Mouse (Mus musculus): Measurements from ENCODE around the gene Olfr465-ps1. TPM values are rescaled to one million over a fixed set of nuclear protein-coding genes. Genes with fewer than 3 reads are reported as not detected.

The Olfr465-ps1 gene
- total and polyA plus RNA-seq, 3 experiments = not detected

- Histone ChIP-seq H3K4me2 (ENCODE audit: insufficient read depth, low read depth, poor library complexity, severe bottlenecking) (no peak overlapping the region), H3K4me1 (ENCODE audit: control insufficient read depth in 1 of 2, insufficient read depth in 2 of 2) (peaks cover 0 to 6% of the 10 kb centered on the region in 2 experiments; a peak in 1 of 4 replicates), H3K9me3 (replicated peaks; ENCODE audit: low read length) (no peaks in the 10 kb centered on the region), H3K9ac (ENCODE audit: insufficient read depth, low read depth) (no peak overlapping the region), H3K27ac (ENCODE audit: insufficient read depth, low read depth) (no peak overlapping the region), H3K4me3 (replicated peaks in 1 of 3; ENCODE audit: low read depth in 2 of 3, low read length in 2 of 3, poor library complexity in 1 of 3) (no peak overlapping the region), H3K79me2 (replicated peaks; ENCODE audit: control insufficient read depth, extremely low read depth, insufficient read depth, poor library complexity, severe bottlenecking) (peaks cover 3% of the 10 kb centered on the region), H3K36me3 (replicated peaks in 1 of 2; ENCODE audit: control insufficient read depth in 1 of 2, insufficient read depth in 1 of 2, low read length in 1 of 2) (peaks cover 0 to 23% of the 10 kb centered on the region in 2 experiments), H3K27me3 (replicated peaks) (no peaks in the 10 kb centered on the region)
- in situ Hi-C loops (cut with MboI; ENCODE audit: low pct_ligation_motif_present, low pct_unique_long_range_greater_than_20kb, low sequenced_read_pairs) = no loop called here
- no peak for TF ChIP-seq IRF4 (IDR thresholded peaks at IDR 0.05; ENCODE audit: low read depth, low read length)
- no peak for TF ChIP-seq NRF1 (IDR thresholded peaks at IDR 0.05; ENCODE audit: low read depth, low read length)
- no peak for TF ChIP-seq RAD21 (IDR thresholded peaks at IDR 0.05; ENCODE audit: low read depth, low read length)
- TF ChIP-seq ZC3H11A (IDR thresholded peaks at IDR 0.05; ENCODE audit: low read depth, low read length) = no peak
- no peak for TF ChIP-seq SMC3 (IDR thresholded peaks at IDR 0.05; ENCODE audit: low read depth, low read length)
- TF ChIP-seq KAT2A (IDR thresholded peaks at IDR 0.05; ENCODE audit: insufficient replicate concordance, low read length) = no peak
- no peak for DNase-seq (ENCODE audit: extremely low read depth)
- dilution Hi-C loops (cut with MboI; ENCODE audit: extremely low pct_ligation_motif_present, extremely low pct_unique_long_range_greater_than_20kb, low sequenced_read_pairs) = no loop called here
Observed at GRCm38 (mm10) chr13:65097018-65097417, 40.9 kb upstream of the Olfr465-ps1 start.

- H3K27ac ChIP-seq (ENCODE audit: insufficient read depth, low read depth) = no peak overlapping the region
- no peak for DNase-seq (ENCODE audit: extremely low read depth)
- H3K36me3 ChIP-seq (replicated peaks in 1 of 2; ENCODE audit: control insufficient read depth in 1 of 2, insufficient read depth in 1 of 2, low read length in 1 of 2) = peaks cover 0 to 21% of the 10 kb centered on the region in 2 experiments
- no peak overlapping the region for H3K9ac ChIP-seq (ENCODE audit: insufficient read depth, low read depth)
- peaks cover under 1% of the 10 kb centered on the region for H3K9me3 ChIP-seq (replicated peaks; ENCODE audit: low read length)
- H3K4me2 ChIP-seq (ENCODE audit: insufficient read depth, low read depth, poor library complexity, severe bottlenecking) = no peak overlapping the region
- no peak for TF ChIP-seq ZNF384 (IDR thresholded peaks at IDR 0.05; ENCODE audit: low read depth, low read length)
- in situ Hi-C loops (cut with MboI; ENCODE audit: low pct_ligation_motif_present, low pct_unique_long_range_greater_than_20kb, low sequenced_read_pairs) = no loop called here
- H3K4me3 ChIP-seq (replicated peaks in 1 of 3; ENCODE audit: low read depth in 2 of 3, low read length in 2 of 3, poor library complexity in 1 of 3) = no peak overlapping the region
- dilution Hi-C loops (cut with MboI; ENCODE audit: extremely low pct_ligation_motif_present, extremely low pct_unique_long_range_greater_than_20kb, low sequenced_read_pairs) = no loop called here
- H3K79me2 ChIP-seq (replicated peaks; ENCODE audit: control insufficient read depth, extremely low read depth, insufficient read depth, poor library complexity, severe bottlenecking) = peaks cover 8% of the 10 kb centered on the region
- no peaks in the 10 kb centered on the region for H3K27me3 ChIP-seq (replicated peaks)
- H3K4me1 ChIP-seq (ENCODE audit: control insufficient read depth in 1 of 2, insufficient read depth in 2 of 2) = peaks cover 0 to 6% of the 10 kb centered on the region in 2 experiments; a peak in 1 of 4 replicates
Observed at GRCm38 (mm10) chr13:65100678-65101077, 37.2 kb upstream of the Olfr465-ps1 start.

- H3K4me3 ChIP-seq (replicated peaks in 1 of 3; ENCODE audit: low read depth in 2 of 3, low read length in 2 of 3, poor library complexity in 1 of 3) = no peak overlapping the region
- in situ Hi-C loops (cut with MboI; ENCODE audit: low pct_ligation_motif_present, low pct_unique_long_range_greater_than_20kb, low sequenced_read_pairs) = no loop called here
- H3K27ac ChIP-seq (ENCODE audit: insufficient read depth, low read depth) = no peak overlapping the region
- H3K4me2 ChIP-seq (ENCODE audit: insufficient read depth, low read depth, poor library complexity, severe bottlenecking) = no peak overlapping the region
- peaks cover 0 to 20% of the 10 kb centered on the region in 2 experiments for H3K36me3 ChIP-seq (replicated peaks in 1 of 2; ENCODE audit: control insufficient read depth in 1 of 2, insufficient read depth in 1 of 2, low read length in 1 of 2)
- dilution Hi-C loops (cut with MboI; ENCODE audit: extremely low pct_ligation_motif_present, extremely low pct_unique_long_range_greater_than_20kb, low sequenced_read_pairs) = no loop called here
- no peak for DNase-seq (ENCODE audit: extremely low read depth)
- H3K9me3 ChIP-seq (replicated peaks; ENCODE audit: low read length) = peaks cover 4% of the 10 kb centered on the region
- H3K9ac ChIP-seq (ENCODE audit: insufficient read depth, low read depth) = no peak overlapping the region
- peaks cover 12% of the 10 kb centered on the region for H3K79me2 ChIP-seq (replicated peaks; ENCODE audit: control insufficient read depth, extremely low read depth, insufficient read depth, poor library complexity, severe bottlenecking)
- no peaks in the 10 kb centered on the region for H3K27me3 ChIP-seq (replicated peaks)
- TF ChIP-seq NELFE (IDR thresholded peaks at IDR 0.05; ENCODE audit: low read depth, low read length) (no peak), SIN3A (IDR thresholded peaks at IDR 0.05; ENCODE audit: low read length) (no peak), USF1 (IDR thresholded peaks at IDR 0.05; ENCODE audit: low read depth, low read length) (no peak), RAD21 (IDR thresholded peaks at IDR 0.05; ENCODE audit: low read depth, low read length) (no peak), NRF1 (IDR thresholded peaks at IDR 0.05; ENCODE audit: low read depth, low read length) (no peak), BHLHE40 (IDR thresholded peaks at IDR 0.05; ENCODE audit: low read depth, low read length) (no peak), CTCF (conservative IDR thresholded peaks at IDR 0.05 in 1 of 2, IDR thresholded peaks at IDR 0.05 in 1 of 2; ENCODE audit: low read depth in 2 of 2, low read length in 2 of 2) (no peak), POLR2AphosphoS2 (IDR thresholded peaks at IDR 0.05; ENCODE audit: low read depth, low read length) (no peak), ELF1 (IDR thresholded peaks at IDR 0.05; ENCODE audit: low read depth, low read length) (no peak)
- H3K4me1 ChIP-seq (ENCODE audit: control insufficient read depth in 1 of 2, insufficient read depth in 2 of 2) = peaks cover 0 to 6% of the 10 kb centered on the region in 2 experiments; a peak in 1 of 4 replicates
Observed at GRCm38 (mm10) chr13:65101232-65101631, 36.7 kb upstream of the Olfr465-ps1 start.

Data from CH12.LX (cell line).